Mouse (Mus musculus): ENCODE data around the gene Cdh13.
"Not testable (repeated sequence)": the region's sequence is repeated elsewhere in the genome, so short reads cannot be mapped to it uniquely, and the experiment has no call there.

The Cdh13 gene

DNA sequence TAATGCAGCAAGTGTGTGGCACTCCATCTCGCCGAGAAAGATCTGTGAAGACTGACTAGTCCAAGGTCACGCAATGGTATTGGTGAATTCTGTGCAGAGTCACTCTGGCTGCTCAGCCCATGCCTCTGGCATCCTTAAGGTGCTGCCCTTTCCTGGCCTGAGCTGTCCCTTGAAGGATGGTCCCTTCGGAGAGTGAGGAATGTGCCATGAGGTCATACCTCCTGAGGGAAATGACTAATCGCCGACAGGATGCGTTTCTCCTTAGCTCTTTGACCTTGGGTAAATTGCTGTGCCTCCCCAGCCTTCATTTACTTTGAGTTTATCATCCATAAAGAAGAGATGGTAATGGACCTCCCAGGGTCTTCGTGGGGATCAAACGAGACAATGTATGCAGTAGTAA lies 395.8 kb downstream of the Cdh13 start:
- DNase-seq (ENCODE audit: low spot score in 2 of 2) = no peak

DNA sequence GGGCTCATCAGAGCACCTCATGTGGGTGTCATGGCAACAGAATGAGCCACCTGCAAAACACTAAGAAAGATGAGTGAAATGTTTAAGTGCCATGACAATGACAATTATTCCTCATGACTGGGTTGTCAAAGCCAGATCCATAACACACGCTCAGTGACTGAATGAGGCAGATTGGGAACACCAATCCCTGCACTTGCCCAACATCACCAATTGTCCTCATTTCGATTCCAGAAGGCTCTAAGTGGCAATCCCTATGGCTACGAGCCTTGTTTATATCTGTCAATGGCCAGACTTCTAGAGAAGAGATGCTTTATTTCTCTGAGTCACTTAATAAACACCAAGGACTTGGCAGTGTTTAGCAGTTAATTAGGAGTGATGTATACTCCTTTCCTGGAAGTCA lies 399.9 kb downstream of the Cdh13 start:
- no peak for DNase-seq (ENCODE audit: low spot score in 2 of 2)

DNA sequence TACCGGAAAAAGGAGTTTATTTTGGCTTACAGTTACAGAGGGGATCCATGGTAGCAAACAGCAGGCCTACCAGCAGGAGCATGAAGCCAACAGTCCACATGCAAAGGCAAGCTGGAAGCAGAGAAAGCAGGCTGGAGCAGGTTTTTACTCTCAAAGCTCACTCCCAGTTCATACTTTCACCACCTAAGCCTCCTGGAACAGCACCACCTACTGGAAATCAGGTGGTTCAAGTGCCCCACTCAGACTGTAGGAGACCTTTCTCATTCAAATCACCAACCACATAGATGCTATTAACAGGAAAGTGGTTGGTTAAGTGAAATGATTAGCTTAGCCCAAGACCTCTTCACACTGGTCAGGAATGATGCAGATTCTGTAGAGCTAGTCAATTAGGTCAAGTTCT lies 402.3 kb downstream of the Cdh13 start:
- DNase-seq (ENCODE audit: low spot score in 2 of 2) = no peak

DNA sequence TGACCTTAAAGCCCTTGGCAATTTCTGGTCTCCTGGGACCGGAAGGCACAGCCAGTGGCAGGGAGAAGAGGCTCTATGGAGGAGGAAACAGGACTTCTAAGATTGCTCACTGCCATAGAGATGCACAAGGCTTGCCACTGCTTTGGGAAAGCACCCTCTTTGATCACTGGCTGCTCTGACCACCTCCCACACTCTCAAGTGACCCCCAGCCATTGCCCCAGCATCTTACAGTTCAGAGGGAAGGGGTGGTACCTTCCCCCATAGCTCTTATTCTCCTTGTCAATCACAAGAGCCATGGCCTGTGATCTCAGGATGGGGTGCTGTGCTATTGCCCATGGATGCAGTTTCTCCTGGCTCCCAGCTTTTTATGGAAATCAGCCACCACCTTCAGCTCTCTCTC lies 406.3 kb downstream of the Cdh13 start:
- DNase-seq (ENCODE audit: low spot score in 2 of 2) = no peak

DNA sequence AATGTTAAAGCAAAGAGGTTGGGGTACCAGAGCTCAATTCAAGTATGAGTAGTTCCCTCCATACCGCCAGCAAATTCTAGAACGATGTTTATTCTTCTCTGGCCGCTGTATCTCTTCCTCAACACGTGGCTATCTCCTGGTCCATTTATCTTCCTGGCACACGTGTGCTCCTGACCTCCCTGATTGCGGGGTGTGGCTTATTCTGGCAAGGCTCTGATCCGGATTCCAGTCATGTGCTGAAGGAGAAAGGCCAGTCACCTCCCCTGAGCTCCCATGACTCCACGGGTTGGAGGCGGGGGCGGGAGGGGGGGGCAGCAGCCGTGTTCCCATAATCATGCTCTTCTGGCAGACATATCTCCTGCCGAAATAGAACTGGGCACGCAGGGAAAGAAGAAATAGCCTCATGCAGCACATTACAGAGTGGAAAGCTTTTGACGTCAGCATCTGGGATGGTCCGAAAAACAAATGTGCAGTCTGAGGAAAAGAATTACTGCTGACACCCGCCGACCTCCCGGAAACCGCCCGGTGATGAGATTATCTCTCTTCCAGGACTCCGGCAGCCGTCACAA lies 417.9 kb downstream of the Cdh13 start:
- DNase-seq (ENCODE audit: low spot score in 2 of 2) = no peak

DNA sequence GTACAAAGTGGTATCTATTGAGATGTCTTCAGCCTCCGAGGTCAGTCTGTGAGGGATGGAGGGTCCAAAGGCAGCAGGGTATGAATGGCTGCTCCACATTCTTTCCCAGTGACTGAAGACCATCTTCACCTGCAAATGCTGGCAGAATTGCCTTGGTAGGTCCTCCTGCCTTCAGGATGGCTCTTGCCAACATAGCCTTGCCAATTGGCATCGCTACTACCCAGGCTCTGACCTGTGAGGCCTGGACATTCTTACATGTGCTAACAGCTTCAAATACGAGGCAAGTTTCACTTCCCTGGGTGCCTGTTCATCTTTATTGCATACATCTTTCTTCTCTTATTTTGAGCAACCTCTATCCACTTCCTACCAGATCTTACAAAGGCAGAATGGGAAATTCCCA lies 425.8 kb downstream of the Cdh13 start:
- DNase-seq (ENCODE audit: low spot score in 2 of 2) = no peak

DNA sequence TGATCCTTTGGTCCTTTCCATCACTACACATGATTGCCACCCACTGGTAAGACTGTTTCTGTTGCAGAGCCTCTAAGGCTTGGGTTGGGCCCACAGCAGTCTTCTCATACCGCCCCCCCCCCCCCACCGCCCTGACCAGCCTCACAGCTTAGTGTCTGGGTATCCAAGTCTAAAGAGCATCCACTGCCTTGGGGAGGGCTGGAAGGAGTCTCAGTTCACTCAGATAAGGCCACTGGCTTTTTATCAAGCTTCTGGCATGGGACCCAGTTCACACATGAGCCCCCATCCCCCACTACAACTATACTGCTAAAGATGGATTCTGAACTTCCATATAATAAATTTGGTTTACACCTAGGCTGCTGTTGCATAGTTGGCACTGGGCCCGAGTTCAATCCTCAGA lies 428.1 kb downstream of the Cdh13 start:
- DNase-seq (ENCODE audit: low spot score in 2 of 2) = no peak

DNA sequence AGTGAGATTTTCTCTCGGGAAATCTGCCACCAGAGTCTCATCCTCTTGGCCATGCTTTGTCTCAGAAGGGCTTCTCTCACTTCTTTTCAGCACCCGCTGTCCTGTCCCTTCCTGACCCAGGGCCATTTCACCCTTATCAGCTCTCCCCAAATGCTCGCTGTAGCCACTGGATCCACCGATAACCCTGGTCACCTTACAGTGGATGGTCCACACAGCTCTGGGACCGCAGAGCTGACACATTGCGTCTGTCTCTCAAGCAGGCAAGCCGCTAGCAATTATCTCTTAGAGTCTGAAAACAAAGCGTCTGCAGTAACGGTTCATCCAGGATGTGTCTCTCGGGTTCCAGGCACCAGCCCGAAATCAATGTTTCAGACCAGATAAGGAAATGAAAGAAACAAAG lies 429.6 kb downstream of the Cdh13 start:
- no peak for DNase-seq (ENCODE audit: low spot score in 2 of 2)

DNA sequence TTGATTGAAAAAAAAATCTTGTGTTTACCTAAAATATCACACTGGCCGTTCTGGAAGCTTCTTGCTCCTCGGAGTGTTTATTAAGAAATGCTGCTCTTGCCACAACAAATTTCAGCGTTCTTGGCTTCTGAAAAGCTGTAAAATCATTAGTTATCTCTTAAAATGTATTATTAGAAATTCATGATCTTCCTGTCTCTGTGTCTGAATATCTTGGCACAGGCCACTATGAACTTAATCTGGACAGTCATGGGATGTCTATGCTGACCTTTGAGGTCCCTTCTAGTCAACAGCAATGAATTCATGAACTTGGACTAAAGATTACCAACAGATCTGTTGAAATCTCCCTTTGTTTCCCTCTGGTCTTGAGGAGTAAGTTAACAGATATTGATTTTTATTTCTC lies 430.1 kb downstream of the Cdh13 start:
- DNase-seq (ENCODE audit: low spot score in 2 of 2) = no peak

DNA sequence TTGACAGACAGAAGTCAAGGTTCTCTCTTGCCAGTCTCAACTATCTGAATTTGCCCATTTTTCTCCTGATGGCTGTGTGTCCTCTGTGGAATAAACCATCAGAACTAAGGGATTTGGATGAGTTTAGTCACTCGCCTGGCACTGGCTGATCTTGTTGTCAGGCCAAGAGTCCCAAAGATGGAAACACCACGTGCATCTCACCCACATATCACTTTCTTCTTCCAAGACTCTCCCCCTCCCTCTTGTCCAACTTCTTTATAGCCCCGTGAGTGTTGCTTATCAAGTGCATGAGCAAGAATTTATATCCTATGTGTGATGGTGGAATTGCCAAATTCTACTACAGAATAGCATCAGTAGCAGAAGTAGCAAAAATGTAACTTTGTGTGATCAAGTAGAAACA lies 439.4 kb downstream of the Cdh13 start:
- no peak for DNase-seq (ENCODE audit: low spot score in 2 of 2)

DNA sequence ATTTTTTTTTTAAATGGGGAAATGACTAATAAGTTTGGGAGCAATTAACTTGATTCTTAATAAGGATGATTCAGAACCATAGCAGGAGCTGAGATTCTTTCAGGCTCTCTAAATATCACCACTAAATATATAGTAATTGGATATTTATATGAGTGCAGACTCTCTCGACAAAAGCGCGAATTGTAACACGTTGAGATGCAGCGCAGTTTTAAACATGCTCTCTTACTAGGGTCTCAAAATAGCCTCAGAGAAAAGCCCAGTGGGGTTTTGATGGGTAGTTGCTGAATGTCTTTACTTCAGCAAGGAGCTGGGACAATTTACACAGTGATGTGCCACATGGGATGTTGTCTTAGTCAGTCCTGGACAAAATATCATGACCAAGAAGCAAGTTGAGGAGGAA lies 442.1 kb downstream of the Cdh13 start:
- no peak for DNase-seq (ENCODE audit: low spot score in 2 of 2)

DNA sequence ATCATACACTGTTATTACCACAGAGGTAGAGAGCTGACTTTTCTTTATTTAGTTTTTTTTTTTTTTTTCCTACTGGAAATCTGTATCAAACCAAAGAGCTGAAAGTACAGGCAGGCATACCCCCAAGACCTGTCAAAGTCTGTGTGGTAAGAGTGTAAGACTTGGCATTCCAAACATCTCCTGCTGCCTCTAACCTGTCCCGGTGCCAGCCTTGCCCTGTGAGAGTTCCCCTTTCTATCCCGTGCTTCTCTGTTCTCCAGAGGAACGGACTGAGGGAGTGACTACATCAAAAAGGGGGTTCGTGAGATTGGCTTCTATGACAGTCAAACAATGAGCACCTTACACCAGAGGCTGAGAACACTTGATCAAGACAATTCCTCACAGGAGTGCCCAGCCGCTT lies 458.2 kb downstream of the Cdh13 start:
- no peak for DNase-seq (ENCODE audit: low spot score in 2 of 2)

DNA sequence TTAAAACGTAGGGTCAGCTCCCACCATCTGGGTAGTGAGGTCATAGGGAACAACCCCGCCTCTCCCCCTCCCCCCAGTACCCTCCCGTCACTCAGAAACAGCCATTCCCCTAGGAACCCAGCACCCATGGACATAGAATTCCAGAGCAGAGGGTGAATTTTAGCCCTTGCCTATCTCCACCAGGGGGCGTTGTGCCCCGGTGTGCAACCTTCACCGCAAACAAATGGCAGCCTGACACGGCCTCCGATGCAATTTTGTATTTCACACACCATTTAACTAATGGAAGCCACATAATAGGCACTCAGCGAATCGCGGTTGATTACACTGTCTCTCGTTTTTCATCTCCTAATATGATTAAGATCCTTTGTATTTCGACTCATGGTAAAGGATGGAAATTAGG lies 461.5 kb downstream of the Cdh13 start:
- no peak for DNase-seq (ENCODE audit: low spot score in 2 of 2)

DNA sequence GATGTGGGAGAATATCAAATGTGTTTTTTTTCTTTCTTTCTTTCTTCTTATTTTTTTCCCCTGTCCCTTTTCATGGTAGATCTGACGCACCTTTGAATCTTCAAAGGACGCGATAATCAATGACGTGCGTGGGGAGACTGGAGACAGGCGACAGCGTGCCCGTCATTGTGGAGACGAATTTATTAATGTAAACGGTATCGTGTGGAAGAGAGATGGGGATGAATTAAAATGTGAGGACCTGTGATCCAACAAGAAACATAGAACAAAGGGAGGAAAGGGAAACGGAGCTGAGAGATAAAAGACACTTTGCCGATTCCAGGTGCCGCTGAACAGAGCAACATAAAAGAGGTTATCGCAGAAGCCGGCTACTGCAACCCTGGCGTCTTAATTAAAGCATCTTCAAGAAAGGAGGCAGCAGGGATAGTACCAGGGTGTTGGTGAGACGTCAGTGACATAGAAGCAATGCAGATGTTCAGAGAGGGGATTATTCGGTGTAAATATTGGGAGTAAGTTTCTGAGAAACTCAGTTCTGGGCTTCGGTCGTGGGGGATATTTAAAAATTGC lies 464.6 kb downstream of the Cdh13 start:
- DNase-seq (ENCODE audit: low spot score in 2 of 2) = no peak

DNA sequence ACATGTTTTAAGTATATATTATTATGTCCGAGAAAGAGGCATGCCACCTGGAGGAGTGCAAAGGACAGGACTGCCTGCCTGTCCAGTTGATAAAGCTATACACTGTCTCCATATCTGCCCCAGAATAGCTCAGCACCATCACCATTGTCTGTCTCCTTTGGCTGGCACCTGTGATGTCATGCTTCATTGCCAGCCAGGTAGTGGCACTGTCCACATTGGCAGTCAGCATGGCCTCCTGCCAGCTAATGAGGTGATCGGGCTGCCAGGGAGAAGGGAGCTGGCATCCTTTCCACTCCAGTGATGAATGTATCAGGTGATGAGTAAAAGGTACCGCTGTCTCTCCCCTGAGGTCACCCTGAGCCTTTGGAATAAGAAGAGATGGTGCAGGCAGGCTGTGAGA lies 465.7 kb downstream of the Cdh13 start:
- DNase-seq (ENCODE audit: low spot score in 2 of 2) = no peak

DNA sequence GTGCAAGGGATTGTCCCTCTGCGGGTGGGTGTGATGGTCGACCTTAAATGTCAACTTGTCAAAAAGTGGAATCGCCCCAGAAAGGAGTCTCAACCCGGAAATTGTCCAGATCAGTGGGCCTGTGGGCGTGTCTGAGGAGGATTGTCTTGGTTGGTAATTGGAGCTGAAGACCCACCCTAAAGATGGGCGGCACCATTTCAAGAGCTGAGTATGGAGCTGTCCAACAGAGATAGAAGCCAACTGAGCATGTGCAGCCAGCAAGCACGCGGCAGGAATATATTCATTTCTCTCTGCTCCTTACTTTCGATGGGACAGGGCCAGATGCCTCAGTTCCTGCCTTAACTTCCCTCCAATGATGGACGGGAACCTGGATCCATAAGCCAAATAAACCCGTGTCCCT lies 466.3 kb downstream of the Cdh13 start:
- DNase-seq (ENCODE audit: low spot score in 2 of 2) = no peak

DNA sequence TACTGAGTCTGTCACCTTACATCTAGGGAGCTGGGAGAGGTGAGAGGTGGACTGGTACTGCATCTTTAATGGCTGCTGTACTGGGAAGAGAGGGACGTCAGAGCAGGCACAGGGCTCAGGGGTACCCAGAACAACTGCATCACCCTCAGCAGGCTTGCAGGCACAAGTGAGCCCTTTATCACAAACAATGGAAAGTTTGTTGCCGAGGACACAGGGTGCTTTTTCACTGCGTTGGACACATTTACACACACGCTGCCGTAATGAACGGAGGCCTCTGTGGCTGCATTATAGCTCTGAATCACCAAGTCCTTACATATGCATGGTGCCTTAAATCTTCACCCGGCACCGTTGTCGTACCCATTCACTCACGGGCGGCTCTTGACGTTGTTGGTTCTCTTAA lies 470.2 kb downstream of the Cdh13 start:
- DNase-seq (ENCODE audit: low spot score in 2 of 2) = no peak

DNA sequence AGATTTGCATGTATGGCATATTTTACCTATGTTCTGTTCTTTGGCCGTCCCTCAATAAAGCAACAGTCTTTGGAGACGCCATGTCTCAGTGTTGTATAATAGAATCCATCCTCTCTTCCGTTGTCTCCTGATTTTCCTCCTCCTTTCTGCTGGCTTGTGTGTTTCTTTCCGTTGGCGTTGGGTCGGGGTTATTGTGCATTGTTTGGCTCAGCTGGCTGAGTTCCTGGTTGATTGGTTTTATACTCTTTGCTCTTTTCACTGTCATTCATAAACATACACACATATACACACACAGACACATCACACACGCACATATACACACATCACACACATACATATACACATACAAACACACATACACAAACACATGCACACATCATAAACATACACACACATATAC lies 470.6 kb downstream of the Cdh13 start:
- no peak for DNase-seq (ENCODE audit: low spot score in 2 of 2)

DNA sequence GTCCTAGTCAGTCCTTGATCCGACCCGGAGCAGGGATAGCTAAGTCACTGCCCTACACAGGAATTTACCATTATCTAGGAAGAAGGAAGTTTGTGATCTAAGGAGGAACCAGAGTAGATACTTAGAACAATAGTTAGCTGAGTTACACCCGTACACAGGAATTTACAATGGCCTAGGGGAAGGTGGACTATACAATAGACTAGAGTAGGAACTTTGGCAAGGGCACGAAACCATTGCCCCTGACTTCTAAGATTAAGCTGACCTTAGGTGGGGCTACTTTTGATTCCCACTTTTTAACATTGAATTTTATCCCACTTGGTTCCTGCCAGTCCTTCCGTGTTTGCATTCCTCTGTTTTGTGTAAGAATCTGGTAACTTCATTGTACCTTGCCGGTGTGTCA lies 494.0 kb downstream of the Cdh13 start:
- not testable (repeated sequence) for DNase-seq (ENCODE audit: low spot score in 2 of 2)

DNA sequence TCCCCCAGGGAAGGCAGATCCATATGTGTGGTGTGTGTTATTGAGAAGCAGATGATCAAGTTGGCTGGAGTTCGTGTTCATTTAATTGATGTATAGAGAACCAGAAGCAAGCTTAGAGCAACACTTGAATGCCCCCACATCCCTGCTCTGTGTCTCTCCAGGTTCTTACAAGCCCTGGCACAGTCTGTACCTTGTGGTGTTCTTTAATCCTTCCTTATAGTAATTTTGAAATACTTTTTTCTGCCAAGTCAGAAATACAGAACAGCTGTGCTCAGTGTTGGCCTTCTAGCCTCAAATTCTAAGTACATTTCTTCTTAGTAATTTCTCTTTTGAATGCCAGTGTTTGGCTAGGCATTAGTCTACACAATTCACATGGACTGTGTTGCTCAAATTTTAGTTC lies 494.8 kb downstream of the Cdh13 start:
- no peak for DNase-seq (ENCODE audit: low spot score in 2 of 2)

DNA sequence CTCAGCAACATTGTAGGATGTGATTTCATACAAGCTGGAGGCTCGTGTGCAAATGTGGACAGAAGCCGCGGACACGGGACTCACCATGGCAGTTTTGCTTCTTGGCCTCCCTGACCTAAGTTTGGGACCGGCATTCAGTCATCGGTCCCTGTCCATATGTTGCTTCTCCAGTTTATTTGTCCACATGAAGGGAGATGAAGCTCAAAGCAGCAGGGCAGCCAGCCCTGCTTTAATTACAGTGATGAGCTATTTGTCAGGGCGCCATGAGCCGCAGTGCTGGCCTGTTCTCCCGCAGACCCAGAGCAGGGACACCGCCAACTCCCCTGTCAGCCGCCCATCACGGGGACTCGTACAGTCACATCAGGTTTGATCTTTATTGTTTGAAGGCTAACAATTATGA lies 502.1 kb downstream of the Cdh13 start:
- DNase-seq (ENCODE audit: low spot score in 2 of 2) = no peak

DNA sequence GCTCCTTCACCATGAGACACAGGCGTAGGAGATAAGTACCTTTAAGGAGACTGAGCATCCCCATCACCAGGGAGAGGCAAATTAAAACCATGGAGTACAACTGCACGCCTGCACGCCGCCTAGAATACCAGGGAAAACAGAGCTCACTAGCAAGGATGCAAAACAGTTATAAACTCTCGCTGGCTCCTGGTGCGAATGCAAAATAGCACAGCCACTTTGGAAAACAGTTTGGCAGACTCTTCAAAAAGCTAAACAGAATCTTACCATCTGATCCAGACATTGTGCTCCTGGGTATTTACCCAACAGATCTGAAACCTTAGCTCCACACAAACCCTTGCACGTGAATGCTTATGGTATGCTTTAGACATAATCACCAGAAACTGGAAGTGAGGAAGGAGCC lies 506.1 kb downstream of the Cdh13 start:
- DNase-seq (ENCODE audit: low spot score in 2 of 2) = no peak

DNA sequence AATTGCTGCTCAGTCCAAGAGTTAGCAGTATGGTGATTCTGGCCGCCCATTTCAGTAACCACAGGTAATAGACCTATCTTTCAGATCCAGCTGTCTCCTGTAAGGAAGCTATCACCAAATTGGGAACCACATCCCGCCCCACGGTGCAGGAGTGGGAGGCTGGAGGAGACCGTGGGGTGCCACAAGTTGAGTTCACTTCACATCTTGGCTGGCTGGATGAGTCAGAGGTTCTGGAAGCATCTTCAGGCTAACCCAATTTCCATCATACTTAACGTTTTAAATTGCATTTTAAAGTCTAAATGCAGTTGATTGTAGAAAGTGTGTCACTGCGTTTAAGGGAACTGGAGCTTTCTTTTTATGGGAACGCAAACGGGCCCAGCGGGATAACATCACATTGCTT lies 511.4 kb downstream of the Cdh13 start:
- DNase-seq (ENCODE audit: low spot score in 2 of 2) = no peak

DNA sequence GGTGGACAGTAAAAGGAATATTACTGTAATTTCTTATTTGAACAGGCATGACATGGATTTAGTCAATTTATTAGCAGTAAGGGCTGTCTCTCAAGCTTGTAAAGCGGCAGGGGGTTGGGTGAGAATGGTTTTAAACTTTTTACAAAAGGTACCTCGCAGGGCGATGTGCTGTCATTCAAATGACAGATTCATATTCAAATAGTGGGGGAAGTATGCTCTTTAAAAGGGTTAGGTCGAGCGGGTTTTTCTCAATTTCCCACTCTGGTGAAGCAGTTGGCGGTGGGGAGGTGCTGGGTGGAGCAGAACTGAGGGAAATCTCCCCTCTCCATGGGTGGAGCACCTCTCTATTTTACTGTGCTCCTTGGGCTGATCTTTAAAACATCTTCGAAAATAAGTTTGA lies 513.0 kb downstream of the Cdh13 start:
- DNase-seq (ENCODE audit: low spot score in 2 of 2) = no peak

DNA sequence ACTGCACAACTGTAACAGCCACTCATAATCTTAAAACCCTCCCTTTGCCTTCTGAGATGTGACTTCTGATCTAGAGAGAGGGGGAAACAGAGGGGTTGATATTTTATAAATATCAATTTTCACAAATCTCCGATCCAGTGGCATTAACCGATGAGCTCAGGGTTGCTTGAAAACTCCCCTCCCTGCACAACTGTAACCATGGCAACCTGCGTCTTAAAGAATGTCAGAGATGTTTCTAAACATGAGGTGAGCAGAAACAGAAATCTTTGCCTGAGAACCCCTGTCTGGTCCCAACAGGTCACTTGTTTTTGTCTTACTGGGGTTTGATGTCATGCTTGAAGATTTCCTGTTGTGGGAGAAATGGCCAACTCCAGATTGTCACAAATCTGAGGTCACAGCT lies 513.6 kb downstream of the Cdh13 start:
- DNase-seq (ENCODE audit: low spot score in 2 of 2) = no peak

Data from spleen, postnatal 10 days (tissue).